ENCODE assay signal across 19 mouse cellular contexts in genomic region chr8:11063058-11063457, GRCm38 (mm10). TPM values are rescaled to one million over a fixed set of nuclear protein-coding genes. Genes with fewer than 3 reads are reported as not detected.
DNase-seq lines count a peak whose midpoint lies in the region; ATAC-seq and TF ChIP-seq lines count a peak whose summit lies in the region.
"Had no signal": no experiment of that assay in that cellular context is flagged by ENCODE, and none has a peak within 500 bp of the region (broad histone marks: within the 10 kb centered on the region; RNA-seq: fewer than 3 reads in every experiment).

No protein-coding gene starts in this region.

- H3K4me3 ChIP-seq in stomach, embryonic 15.5 days (replicated peaks): no peak overlapping the region
- H3K4me3 ChIP-seq in stomach, postnatal 0 days (ENCODE audit: low read depth, low read length): no peak overlapping the region
- no peak overlapping the region for H3K4me3 ChIP-seq in intestine, embryonic 15.5 days (replicated peaks)
- H3K4me3 ChIP-seq in intestine, postnatal 0 days (ENCODE audit: low read depth, low read length): no peak overlapping the region
- no peak overlapping the region for H3K4me3 ChIP-seq in liver, embryonic 11.5 days (ENCODE audit: low read depth, low read length)
- no peak overlapping the region for H3K4me3 ChIP-seq in heart, embryonic 12.5 days
- H3K4me3 ChIP-seq: embryonic facial prominence, embryonic 13.5 days; embryonic facial prominence, embryonic 15.5 days; erythroblast, embryonic 14.5 days; forebrain, embryonic 13.5 days had no signal

- no peak overlapping the region for H3K9ac ChIP-seq in stomach, embryonic 15.5 days
- no peak overlapping the region for H3K9ac ChIP-seq in stomach, postnatal 0 days (ENCODE audit: low read length)
- H3K9ac ChIP-seq in intestine, embryonic 15.5 days: no peak overlapping the region
- no peak overlapping the region for H3K9ac ChIP-seq in intestine, postnatal 0 days (ENCODE audit: low read depth, low read length)
- no peak overlapping the region for H3K9ac ChIP-seq in liver, embryonic 11.5 days (ENCODE audit: low read depth, low read length)
- H3K9ac ChIP-seq in heart, embryonic 12.5 days: no peak overlapping the region
- H3K9ac ChIP-seq: embryonic facial prominence, embryonic 13.5 days; embryonic facial prominence, embryonic 15.5 days; forebrain, embryonic 13.5 days had no signal

- no peak overlapping the region for H3K4me2 ChIP-seq in stomach, embryonic 15.5 days
- no peak overlapping the region for H3K4me2 ChIP-seq in stomach, postnatal 0 days (replicated peaks; ENCODE audit: low read depth)
- H3K4me2 ChIP-seq in intestine, embryonic 15.5 days (replicated peaks): no peak overlapping the region
- no peak overlapping the region for H3K4me2 ChIP-seq in intestine, postnatal 0 days (replicated peaks; ENCODE audit: low read depth)
- no peak overlapping the region for H3K4me2 ChIP-seq in liver, embryonic 11.5 days
- H3K4me2 ChIP-seq in heart, embryonic 12.5 days: no peak overlapping the region
- H3K4me2 ChIP-seq: embryonic facial prominence, embryonic 13.5 days; embryonic facial prominence, embryonic 15.5 days; forebrain, embryonic 13.5 days had no signal

- no peaks in the 10 kb centered on the region for H3K36me3 ChIP-seq in stomach, embryonic 15.5 days
- no peaks in the 10 kb centered on the region for H3K36me3 ChIP-seq in stomach, postnatal 0 days (ENCODE audit: control insufficient read depth, insufficient read depth, low read length)
- no peaks in the 10 kb centered on the region for H3K36me3 ChIP-seq in intestine, embryonic 15.5 days
- no peaks in the 10 kb centered on the region for H3K36me3 ChIP-seq in intestine, postnatal 0 days (ENCODE audit: control insufficient read depth, insufficient read depth)
- no peaks in the 10 kb centered on the region for H3K36me3 ChIP-seq in liver, embryonic 11.5 days (ENCODE audit: control insufficient read depth, insufficient read depth, low read length)
- H3K36me3 ChIP-seq in heart, embryonic 12.5 days: no peaks in the 10 kb centered on the region
- H3K36me3 ChIP-seq: embryonic facial prominence, embryonic 13.5 days; embryonic facial prominence, embryonic 15.5 days had no signal

- H3K9me3 ChIP-seq in stomach, embryonic 15.5 days: no peaks in the 10 kb centered on the region
- no peaks in the 10 kb centered on the region for H3K9me3 ChIP-seq in stomach, postnatal 0 days (ENCODE audit: control insufficient read depth, low read length)
- H3K9me3 ChIP-seq in intestine, embryonic 15.5 days: no peaks in the 10 kb centered on the region
- H3K9me3 ChIP-seq in intestine, postnatal 0 days (ENCODE audit: control insufficient read depth): no peaks in the 10 kb centered on the region
- H3K9me3 ChIP-seq in liver, embryonic 11.5 days (ENCODE audit: control insufficient read depth, low read length): no peaks in the 10 kb centered on the region
- no peaks in the 10 kb centered on the region for H3K9me3 ChIP-seq in heart, embryonic 12.5 days (replicated peaks)
- H3K9me3 ChIP-seq: embryonic facial prominence, embryonic 13.5 days; embryonic facial prominence, embryonic 15.5 days; forebrain, embryonic 13.5 days had no signal

- no peaks in the 10 kb centered on the region for H3K27me3 ChIP-seq in stomach, embryonic 15.5 days (replicated peaks)
- no peaks in the 10 kb centered on the region for H3K27me3 ChIP-seq in stomach, postnatal 0 days (ENCODE audit: control insufficient read depth, insufficient read depth, low read length)
- H3K27me3 ChIP-seq in intestine, embryonic 15.5 days (replicated peaks): no peaks in the 10 kb centered on the region
- no peaks in the 10 kb centered on the region for H3K27me3 ChIP-seq in intestine, postnatal 0 days (replicated peaks; ENCODE audit: control insufficient read depth, insufficient read depth, low read length)
- H3K27me3 ChIP-seq in liver, embryonic 11.5 days (replicated peaks; ENCODE audit: control insufficient read depth, insufficient read depth, low read length): no peaks in the 10 kb centered on the region
- peaks cover 2% of the 10 kb centered on the region; the same call in 1 of the 2 replicates for H3K27me3 ChIP-seq in heart, embryonic 12.5 days (replicated peaks)
- H3K27me3 ChIP-seq: embryonic facial prominence, embryonic 13.5 days; embryonic facial prominence, embryonic 15.5 days; forebrain, embryonic 13.5 days had no signal

- no peak for DNase-seq in stomach, postnatal 0 days (ENCODE audit: low spot score)
- no peak for DNase-seq in liver, embryonic 11.5 days (ENCODE audit: low spot score)
- DNase-seq: adrenal gland, postnatal 25 days; cerebellum, adult 11 months; cerebellum, adult 18-20 months; cerebellum, adult 8-10 months; cerebellum, adult 9-11 months; cerebellum, postnatal 14 days; cerebellum, postnatal 36 days; embryo, embryonic 11 days had no signal

- peaks cover 6% of the 10 kb centered on the region; the same call in 1 of the 2 replicates for H3K4me1 ChIP-seq in stomach, embryonic 15.5 days
- H3K4me1 ChIP-seq in stomach, postnatal 0 days (replicated peaks; ENCODE audit: control insufficient read depth, insufficient read depth): 0 out of 2 replicates have a peak, but pooled peaks cover 3% of the 10 kb centered on the region
- 0 out of 2 replicates have a peak, but pooled peaks cover 2% of the 10 kb centered on the region for H3K4me1 ChIP-seq in intestine, embryonic 15.5 days (replicated peaks)
- H3K4me1 ChIP-seq in intestine, postnatal 0 days (replicated peaks; ENCODE audit: control insufficient read depth, insufficient read depth, low read length): no peaks in the 10 kb centered on the region
- no peaks in the 10 kb centered on the region for H3K4me1 ChIP-seq in liver, embryonic 11.5 days (replicated peaks; ENCODE audit: control insufficient read depth, insufficient read depth, low read length)
- H3K4me1 ChIP-seq in heart, embryonic 12.5 days (replicated peaks): peaks cover 10% of the 10 kb centered on the region
- H3K4me1 ChIP-seq: embryonic facial prominence, embryonic 13.5 days; embryonic facial prominence, embryonic 15.5 days; forebrain, embryonic 13.5 days had no signal

- peak; percentile 29; the same call in 1 of the 2 replicates for ATAC-seq in stomach, embryonic 15.5 days (ENCODE audit: insufficient read depth, low FRiP score, low read depth)
- no peak for ATAC-seq in stomach, postnatal 0 days (ENCODE audit: low FRiP score, low TSS enrichment)
- ATAC-seq in intestine, embryonic 15.5 days: peak; percentile 87
- peak; percentile 96 for ATAC-seq in intestine, postnatal 0 days
- no peak for ATAC-seq in liver, embryonic 11.5 days (replicated peaks; ENCODE audit: low FRiP score)
- ATAC-seq in heart, embryonic 12.5 days (ENCODE audit: insufficient number of reproducible peaks, low FRiP score): no peak
- ATAC-seq: forebrain, embryonic 13.5 days; forebrain, embryonic 16.5 days had no signal

- WGBS in stomach, embryonic 15.5 days: 62% methylated on average over 8 of the region's 8 CpGs
- 67% methylated on average over 8 of the region's 8 CpGs for WGBS in stomach, postnatal 0 days
- WGBS in intestine, embryonic 15.5 days: 56% methylated on average over 8 of the region's 8 CpGs
- WGBS in intestine, postnatal 0 days: 39% methylated on average over 8 of the region's 8 CpGs
- WGBS in liver, embryonic 11.5 days: 75% methylated on average over 8 of the region's 8 CpGs
- 65% methylated on average over 8 of the region's 8 CpGs for WGBS in heart, embryonic 12.5 days

- no peak for TF ChIP-seq EP300 in stomach, postnatal 0 days (optimal IDR thresholded peaks at IDR 0.05)

- no peak for TF ChIP-seq CTCF in stomach, postnatal 0 days (IDR thresholded peaks at IDR 0.05; ENCODE audit: low read depth)
- TF ChIP-seq CTCF in intestine, postnatal 0 days (IDR thresholded peaks at IDR 0.05; ENCODE audit: low read depth): no peak

- H3K27ac ChIP-seq in stomach, embryonic 15.5 days: no peak overlapping the region
- H3K27ac ChIP-seq in stomach, postnatal 0 days (replicated peaks): no peak overlapping the region
- peak overlapping the region; percentile 58 for H3K27ac ChIP-seq in intestine, embryonic 15.5 days
- peak overlapping the region; percentile 91 for H3K27ac ChIP-seq in intestine, postnatal 0 days (ENCODE audit: low read depth, low read length)
- H3K27ac ChIP-seq in liver, embryonic 11.5 days (ENCODE audit: low read depth, low read length): no peak overlapping the region
- no peak overlapping the region for H3K27ac ChIP-seq in heart, embryonic 12.5 days (ENCODE audit: poor library complexity, severe bottlenecking)
- H3K27ac ChIP-seq: embryonic facial prominence, embryonic 13.5 days; embryonic facial prominence, embryonic 15.5 days; forebrain, embryonic 13.5 days had no signal

RNA-seq across cellular contexts. Expression of gene Irs2, which starts 54.8 kb away (rescaled TPM):
- polyA plus RNA-seq in stomach, embryonic 15.5 days (2015; fragmentation: Nextera tagmentation; extraction: Ambion mirVana): 7.1 and 7.2 TPM in 2 replicates
- polyA plus RNA-seq in stomach, postnatal 0 days (2015; fragmentation: Nextera tagmentation; extraction: Ambion mirVana): 3.3 and 3.9 TPM in 2 replicates
- polyA plus RNA-seq in intestine, embryonic 15.5 days (2015; fragmentation: Nextera tagmentation; extraction: Ambion mirVana): 6.1 and 7.2 TPM in 2 replicates
- 6.0 and 7.7 TPM in 2 replicates for polyA plus RNA-seq in intestine, postnatal 0 days (2015; fragmentation: Nextera tagmentation; extraction: Ambion mirVana)
- polyA plus RNA-seq in liver, embryonic 11.5 days (2014; fragmentation: Nextera tagmentation; extraction: Ambion mirVana): 8.3 and 8.9 TPM in 2 replicates
- 6.2 and 7.7 TPM in 2 replicates for polyA plus RNA-seq in heart, embryonic 12.5 days (2016; fragmentation: Nextera tagmentation; extraction: Ambion mirVana)

Comparison
In these comparisons a context has a peak if more than half of its experiments do, and no peak if none do; other contexts are left out.
1. ATAC-seq: peak in stomach, embryonic 15.5 days (single experiment), intestine, embryonic 15.5 days (single experiment) and intestine, postnatal 0 days (single experiment); none in stomach, postnatal 0 days (single experiment), liver, embryonic 11.5 days (single experiment) and heart, embryonic 12.5 days (single experiment).
2. H3K27ac ChIP-seq: peak in intestine, embryonic 15.5 days (single experiment) and intestine, postnatal 0 days (single experiment); none in stomach, embryonic 15.5 days (single experiment), stomach, postnatal 0 days (single experiment), liver, embryonic 11.5 days (single experiment) and heart, embryonic 12.5 days (single experiment).